Mouse (Mus musculus) brown adipose tissue, adult 24 weeks (tissue): ENCODE data around the gene Sorl1. TPM values are rescaled to one million over a fixed set of nuclear protein-coding genes. Genes with fewer than 3 reads are reported as not detected.

ENCODE experiments used
- H3K27ac ChIP-seq: fragments of 200-500 bp; replicated peaks from 2 replicates; pipeline ENCODE4 v1.5.1; 2012; ENCODE audit warnings: low read depth, mild to moderate bottlenecking, low read length
- H3K4me1 ChIP-seq: fragments of 200-500 bp; 2 replicates; pipeline ENCODE4 v1.6.1; 2012; ENCODE audit warnings: low read length, mixed read lengths; ENCODE audit not compliant: control insufficient read depth, insufficient read depth, insufficient read length
- H3K4me3 ChIP-seq: fragments of 200-500 bp; 2 replicates; pipeline ENCODE4 v1.5.1; 2012; ENCODE audit warnings: low read depth, mild to moderate bottlenecking, low read length, moderate library complexity; ENCODE audit not compliant: insufficient read depth
- polyA plus RNA-seq: library from polyadenylated mRNA; stranded (reverse); fragments of >200 nt; gene quantifications from 2 replicates; pipeline ENCODE4 v1.2.4, GENCODE M21; 2012; ENCODE audit not compliant: missing spikeins, insufficient read depth, insufficient read length

Sorl1 gene
- polyA plus RNA-seq, 1 experiment = 25.3 TPM

DNA sequence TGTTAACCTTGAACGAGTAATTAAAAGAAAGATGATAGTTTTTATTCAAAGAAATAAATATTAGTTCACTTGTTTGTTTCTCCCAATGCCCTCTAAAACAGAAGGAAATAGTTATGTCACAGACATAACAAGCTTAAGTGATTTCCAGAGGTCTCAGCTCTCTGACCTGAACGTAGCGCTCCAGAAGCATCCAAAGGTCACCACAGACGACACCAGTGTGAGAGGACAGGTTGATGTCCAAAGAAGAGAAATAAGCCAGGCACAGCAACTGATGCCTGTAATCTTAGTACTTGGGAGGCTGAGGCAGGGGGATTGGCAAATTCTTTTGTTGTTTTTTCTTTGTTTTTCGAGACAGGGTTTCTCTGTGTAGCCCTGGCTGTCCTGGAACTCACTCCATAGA is 67.5 kb downstream of the Sorl1 start:
- Histone ChIP-seq H3K4me1 (no peaks in the 10 kb centered on the region), H3K27ac (no peak overlapping the region), H3K4me3 (no peak overlapping the region)

GRCm38 (mm10) chr9:42055378-42055777 is 68.7 kb downstream of the Sorl1 start:
- Histone ChIP-seq H3K4me1 (no peaks in the 10 kb centered on the region), H3K4me3 (no peak overlapping the region), H3K27ac (no peak overlapping the region)

DNA sequence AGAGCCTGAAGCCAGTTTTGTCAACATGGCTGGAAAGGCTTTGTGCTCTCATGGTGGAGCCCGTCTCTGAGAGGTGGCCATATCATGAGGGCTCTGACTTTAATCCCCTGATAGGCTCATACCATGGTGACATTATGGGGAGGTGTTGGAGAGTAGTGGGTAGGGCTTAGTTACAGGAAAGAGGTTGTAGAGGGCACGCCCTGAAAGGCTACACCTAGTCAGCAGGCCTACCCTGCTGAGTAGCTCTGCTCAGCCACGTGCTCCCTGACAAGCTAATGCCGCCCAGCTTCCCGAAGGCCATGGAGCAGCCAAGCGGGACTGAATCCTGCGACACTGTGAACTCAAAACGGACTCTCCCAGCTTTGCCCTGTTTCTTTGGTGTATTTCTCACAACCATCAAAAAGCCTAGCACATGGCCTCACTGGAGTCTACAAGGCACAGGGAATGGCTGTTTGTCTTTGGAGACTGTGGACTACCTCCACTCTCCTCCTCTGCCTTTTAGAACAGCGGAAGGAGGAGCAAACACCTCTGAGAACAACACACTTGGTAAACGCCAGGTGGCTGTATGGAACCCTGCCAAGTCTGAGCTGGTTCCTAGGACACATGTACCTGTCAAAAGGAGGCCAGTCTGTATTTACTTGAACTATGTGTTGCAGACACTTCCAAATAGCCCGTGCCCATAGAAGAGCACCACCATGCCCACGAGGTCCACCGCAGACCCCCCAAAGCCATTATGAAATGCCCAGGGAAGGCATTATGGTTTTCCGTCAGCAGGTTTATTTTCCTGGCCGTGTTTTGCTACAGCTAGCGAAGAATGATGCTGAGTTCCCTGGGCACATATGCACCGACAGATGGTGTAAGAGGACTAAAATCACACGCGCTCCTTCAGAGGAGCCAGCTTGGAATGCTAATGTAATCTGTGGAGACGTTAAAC is 69.5 kb downstream of the Sorl1 start:
- no peak overlapping the region for H3K4me3 ChIP-seq
- no peak overlapping the region for H3K27ac ChIP-seq
- H3K4me1 ChIP-seq = no peaks in the 10 kb centered on the region

DNA sequence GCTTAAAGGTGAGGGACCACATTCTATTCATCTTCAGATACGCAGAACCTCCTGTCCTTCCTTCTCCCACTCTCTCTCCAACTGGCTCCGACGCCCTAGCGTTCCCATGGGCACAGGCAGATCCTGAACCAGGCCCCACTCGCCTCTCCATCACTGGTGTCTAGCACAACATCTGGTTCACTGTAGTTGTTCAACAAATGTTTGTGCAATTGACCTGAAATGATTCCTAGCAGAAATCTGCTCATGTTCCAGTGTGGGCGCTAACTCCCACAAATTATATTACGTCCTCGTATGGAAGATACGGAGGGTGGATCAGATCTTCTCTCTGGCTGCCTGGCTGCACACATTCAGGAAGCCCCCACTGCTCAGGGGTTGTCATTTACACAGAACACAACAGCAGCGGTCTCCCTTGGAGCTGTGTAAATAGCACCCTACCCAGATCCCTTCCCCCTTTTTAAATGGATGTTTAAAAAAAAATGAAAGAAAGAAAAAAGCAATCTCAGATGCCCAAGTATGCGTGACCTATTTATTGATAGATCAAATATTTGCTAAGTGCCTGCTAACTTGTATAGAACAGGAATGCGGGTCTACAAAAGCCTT is 70.4 kb downstream of the Sorl1 start:
- Histone ChIP-seq H3K4me3 (no peak overlapping the region), H3K4me1 (no peaks in the 10 kb centered on the region), H3K27ac (no peak overlapping the region)

DNA sequence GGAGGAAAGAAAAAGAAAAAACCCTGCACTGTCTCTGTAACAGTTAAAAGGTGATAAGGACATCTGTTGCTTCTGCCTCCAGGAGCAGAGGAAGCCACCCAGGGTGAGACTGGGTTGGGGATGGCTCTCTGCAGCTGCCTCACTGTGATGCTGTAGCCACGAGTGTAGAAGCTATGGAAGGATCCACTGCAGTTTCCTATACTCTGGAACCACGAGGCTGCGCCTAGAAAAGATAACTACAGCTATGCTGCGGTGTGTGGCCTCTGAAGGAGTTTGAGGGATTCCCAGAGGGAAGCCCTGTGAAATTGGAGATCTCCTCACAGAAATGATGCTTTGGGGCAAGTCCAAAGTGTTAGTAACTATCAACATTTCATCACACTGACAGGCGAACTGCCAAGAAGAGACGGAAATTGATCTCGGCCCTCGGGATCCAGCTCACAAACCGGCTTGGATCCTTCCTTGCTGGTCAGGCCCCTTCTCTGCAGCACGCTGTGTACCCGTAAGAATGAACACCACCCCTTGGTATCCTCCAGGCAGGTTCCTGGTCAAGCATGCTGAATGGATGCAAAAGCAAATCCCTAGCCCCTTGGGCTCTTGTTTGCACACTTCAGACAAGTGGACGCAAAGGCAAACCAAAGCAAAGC is 71.3 kb downstream of the Sorl1 start:
- H3K27ac ChIP-seq = no peak overlapping the region
- H3K4me1 ChIP-seq = no peaks in the 10 kb centered on the region
- H3K4me3 ChIP-seq = no peak overlapping the region

GRCm38 (mm10) chr9:42048542-42048941 is 75.6 kb downstream of the Sorl1 start:
- no peak overlapping the region for H3K27ac ChIP-seq
- H3K4me1 ChIP-seq = no peaks in the 10 kb centered on the region
- no peak overlapping the region for H3K4me3 ChIP-seq

DNA sequence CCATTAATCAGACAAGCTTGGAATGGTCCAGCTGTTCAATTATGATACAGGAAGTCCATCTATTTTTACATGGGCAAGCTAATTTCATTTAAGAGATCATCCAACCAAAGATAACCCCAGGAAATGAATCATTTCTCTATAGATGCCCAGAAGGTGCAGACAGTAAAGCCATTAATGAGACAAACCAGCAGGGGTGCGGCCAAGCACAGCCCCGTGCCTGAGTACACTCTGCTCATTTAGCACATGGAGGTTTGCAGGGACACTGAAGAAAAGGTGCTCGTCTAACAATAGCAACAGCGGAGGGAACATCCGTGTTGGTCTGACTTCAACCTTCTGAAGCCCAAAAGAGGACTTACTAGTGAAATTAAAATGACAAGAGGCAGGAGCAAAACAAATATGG is 76.3 kb downstream of the Sorl1 start:
- Histone ChIP-seq H3K4me1 (no peaks in the 10 kb centered on the region), H3K4me3 (no peak overlapping the region), H3K27ac (no peak overlapping the region)

DNA sequence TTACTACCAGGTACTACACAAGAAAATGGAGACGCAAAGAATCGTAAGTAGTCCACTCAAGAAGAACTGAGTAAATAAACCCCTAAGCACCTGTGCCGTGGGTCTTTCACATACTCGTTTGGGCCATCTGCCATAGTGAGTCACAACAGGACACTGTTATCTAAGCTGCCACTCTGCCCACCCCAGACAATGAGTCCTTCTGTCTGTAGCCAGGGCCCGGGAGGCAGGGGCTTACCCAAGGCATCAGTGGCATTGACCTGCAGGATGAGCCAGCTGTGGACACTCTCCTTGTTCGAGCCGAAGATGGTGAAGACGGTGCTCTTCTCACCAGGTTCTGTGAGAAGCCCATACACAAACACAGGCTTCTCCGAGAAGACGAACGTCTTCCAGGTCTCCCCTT is 77.8 kb downstream of the Sorl1 start:
- no peaks in the 10 kb centered on the region for H3K4me1 ChIP-seq
- no peak overlapping the region for H3K27ac ChIP-seq
- H3K4me3 ChIP-seq = no peak overlapping the region

DNA sequence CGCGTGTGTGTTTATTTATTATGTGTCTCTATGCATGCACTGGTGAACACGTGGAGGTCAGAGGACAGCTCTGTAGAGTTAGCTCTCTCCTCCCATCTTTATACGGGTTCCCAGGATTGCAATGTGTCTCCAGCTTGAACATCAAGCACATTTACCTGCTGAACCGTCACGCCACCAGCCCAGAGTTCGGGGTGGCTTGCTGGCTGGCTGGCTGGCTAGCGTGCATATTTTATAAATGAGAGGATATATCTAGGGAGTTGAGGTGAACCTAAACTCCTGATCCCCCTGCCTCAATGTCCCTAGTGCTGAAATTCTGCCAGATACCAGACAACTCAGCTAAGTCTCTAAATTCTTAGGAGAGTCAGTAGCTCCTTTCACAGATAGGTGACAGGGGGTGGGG is 79.4 kb downstream of the Sorl1 start:
- Histone ChIP-seq H3K4me3 (no peak overlapping the region), H3K4me1 (no peaks in the 10 kb centered on the region), H3K27ac (no peak overlapping the region)

DNA sequence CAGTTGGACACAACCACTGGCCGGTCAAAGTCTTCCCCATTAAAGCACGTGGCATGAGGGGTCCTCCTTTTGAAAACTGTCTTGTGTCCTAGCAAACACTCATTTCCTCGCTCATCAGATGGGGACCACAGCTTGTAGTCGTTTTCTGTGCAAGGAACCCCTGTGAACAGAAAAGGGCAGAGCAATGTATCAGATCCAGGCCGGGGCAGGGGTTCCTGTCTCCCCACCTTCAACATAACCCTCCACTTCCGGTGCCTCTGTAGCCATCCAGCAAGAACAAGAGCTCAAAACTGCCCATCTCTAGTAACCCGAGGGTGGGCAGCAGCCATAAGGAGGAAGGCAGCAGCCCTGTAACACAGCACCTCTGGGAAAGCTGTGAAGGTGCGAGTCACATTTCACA is 80.2 kb downstream of the Sorl1 start:
- H3K4me1 ChIP-seq = no peaks in the 10 kb centered on the region
- no peak overlapping the region for H3K4me3 ChIP-seq
- H3K27ac ChIP-seq = no peak overlapping the region

DNA sequence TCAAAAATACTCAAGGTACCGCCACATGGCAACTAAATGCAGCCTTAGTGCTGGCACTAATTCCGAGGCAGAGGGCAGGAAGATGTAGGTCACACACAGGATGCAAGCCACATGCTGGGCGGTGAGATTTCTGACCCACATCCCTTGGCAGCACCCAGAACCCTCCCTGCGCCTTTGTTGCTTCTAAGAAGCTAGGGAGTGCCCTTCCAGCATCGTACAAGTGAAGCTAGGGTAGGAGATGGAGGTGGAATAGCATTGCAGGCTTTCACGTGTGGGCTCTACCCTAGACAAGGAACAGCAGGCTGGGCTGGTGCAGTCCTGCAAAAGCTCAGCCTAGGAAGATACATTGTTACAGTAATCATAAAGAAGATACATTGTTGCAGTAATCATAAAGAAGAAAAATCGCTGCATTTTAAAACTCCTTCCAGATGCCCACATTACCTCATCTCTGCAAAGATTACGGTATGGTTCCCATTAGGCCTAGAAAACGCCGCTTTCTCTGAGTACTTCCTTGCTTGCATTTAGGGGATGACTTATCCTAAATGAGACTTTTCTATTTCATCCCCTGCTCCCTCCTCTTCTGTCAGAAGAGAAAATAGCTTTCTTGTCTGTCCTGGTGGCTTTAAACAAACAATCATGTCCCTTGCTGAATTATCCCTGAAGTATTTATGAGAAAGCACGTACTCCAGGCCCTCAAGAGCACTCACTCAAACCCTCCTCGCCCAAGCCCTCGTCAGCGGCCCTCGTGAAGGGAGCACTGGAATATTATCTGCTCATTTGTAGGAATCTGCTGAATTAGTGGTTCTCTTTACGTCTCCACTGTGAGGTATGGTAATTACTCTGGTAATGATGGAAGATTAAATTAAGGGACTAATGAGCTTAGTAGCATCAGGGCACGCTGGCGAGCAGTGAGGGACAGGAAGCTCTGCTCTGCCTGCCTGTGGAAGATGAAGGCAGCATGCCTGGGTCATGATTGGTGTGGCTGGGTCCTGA is 84.8 kb downstream of the Sorl1 start:
- H3K4me1 ChIP-seq = no peaks in the 10 kb centered on the region
- H3K27ac ChIP-seq = no peak overlapping the region
- H3K4me3 ChIP-seq = no peak overlapping the region

GRCm38 (mm10) chr9:42036885-42037284 is 87.2 kb downstream of the Sorl1 start:
- Histone ChIP-seq H3K4me3 (no peak overlapping the region), H3K4me1 (no peaks in the 10 kb centered on the region), H3K27ac (no peak overlapping the region)

DNA sequence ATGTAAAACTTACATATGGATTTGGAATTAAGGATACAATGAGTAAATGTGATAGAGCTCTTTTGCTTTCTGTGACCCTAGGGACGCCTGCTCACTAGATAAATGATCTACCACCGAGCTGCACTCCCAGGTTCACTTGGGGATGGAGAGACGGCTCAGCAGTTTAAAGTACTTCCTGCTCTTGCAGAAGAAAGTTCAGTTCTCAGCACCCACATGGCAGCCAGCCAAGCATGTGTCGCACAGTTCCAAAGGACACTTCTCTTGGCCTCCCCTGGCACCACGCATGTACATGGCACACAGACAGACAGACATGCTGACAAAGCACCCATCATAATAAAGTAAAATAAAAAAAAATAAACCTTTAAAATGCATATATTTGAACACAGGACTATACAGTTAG is 88.1 kb downstream of the Sorl1 start:
- Histone ChIP-seq H3K27ac (no peak overlapping the region), H3K4me3 (no peak overlapping the region), H3K4me1 (no peaks in the 10 kb centered on the region)

DNA sequence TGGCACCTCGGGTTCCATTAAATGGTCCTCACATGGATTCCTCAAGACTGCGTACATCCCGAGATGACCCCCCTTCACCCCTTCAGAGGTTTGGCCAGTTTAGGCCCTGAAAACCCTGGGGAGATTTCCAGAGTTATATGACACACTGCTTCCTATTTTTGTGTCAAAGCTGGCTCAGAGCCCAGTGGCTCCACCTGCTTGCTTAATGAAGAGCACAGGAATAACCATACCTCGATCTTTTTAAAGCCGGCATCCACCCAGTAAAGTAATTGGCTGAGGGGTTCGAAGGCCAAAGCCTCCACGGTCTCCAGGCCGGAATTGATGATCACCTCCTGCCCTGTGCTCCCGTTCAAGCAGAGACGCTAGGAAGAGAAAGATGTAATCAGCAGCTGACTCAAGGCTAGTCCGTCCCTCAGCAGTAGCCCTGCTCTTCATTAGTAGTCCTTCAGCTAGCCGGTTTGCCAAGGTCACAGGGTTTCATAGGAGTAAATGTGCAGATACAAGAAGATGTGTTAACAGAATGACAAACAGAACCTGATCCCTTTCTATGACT is 88.8 kb downstream of the Sorl1 start:
- Histone ChIP-seq H3K4me1 (no peaks in the 10 kb centered on the region), H3K27ac (no peak overlapping the region), H3K4me3 (no peak overlapping the region)
